Mouse (Mus musculus) left cerebral cortex, adult 8-10 months (tissue): ENCODE results near the gene Map2k3. TPM values are rescaled to one million over a fixed set of nuclear protein-coding genes. Genes with fewer than 3 reads are reported as not detected.
"Not testable (repeated sequence)": the region's sequence is repeated elsewhere in the genome, so short reads cannot be mapped to it uniquely, and the experiment has no call there.

Source experiments
- DNase-seq, 2 experiments: peaks; one replicate each; pipeline ENCODE4 v3.0.0; 2022; ENCODE audit warnings: low spot score in 2 of 2
- total RNA-seq, 4 experiments: library from RNA; stranded (reverse); gene quantifications; 2 replicates each; pipeline ENCODE4 v1.2.4; 2022

Gene Map2k3
- 10 to 100 TPM; 12.0 to 18.7 (median 16.3) TPM for total RNA-seq

- peak; percentile 80 to 94 for DNase-seq
Observed at GRCm38 (mm10) chr11:60931869-60932481, at the start of gene Map2k3. Gene Map2k3, plus strand, starts transcription at chr11:60932033.

- no peak for DNase-seq
Observed at GRCm38 (mm10) chr11:60882386-60882785, 49.4 kb upstream of the Map2k3 start.

- DNase-seq: not testable (repeated sequence)
Observed at GRCm38 (mm10) chr11:60886986-60887385, 44.8 kb upstream of the Map2k3 start.

GRCm38 (mm10) chr11:60889861-60890260, 42.0 kb upstream of the Map2k3 start:
- DNase-seq: no peak

GRCm38 (mm10) chr11:60890286-60890685, 41.5 kb upstream of the Map2k3 start:
- DNase-seq: no peak

- DNase-seq: no peak
Observed at GRCm38 (mm10) chr11:60890744-60891143, 41.1 kb upstream of the Map2k3 start.

- DNase-seq: no peak
Observed at GRCm38 (mm10) chr11:60895915-60896314, 35.9 kb upstream of the Map2k3 start.

GRCm38 (mm10) chr11:60902001-60902400, 29.8 kb upstream of the Map2k3 start:
- DNase-seq: no peak

- no peak for DNase-seq
Observed at GRCm38 (mm10) chr11:60902486-60902885, 29.3 kb upstream of the Map2k3 start.

GRCm38 (mm10) chr11:60903661-60904061, 28.2 kb upstream of the Map2k3 start:
- DNase-seq: no peak

- DNase-seq: no peak
Observed at GRCm38 (mm10) chr11:60905407-60906120, 26.3 kb upstream of the Map2k3 start.

- no peak for DNase-seq
Observed at GRCm38 (mm10) chr11:60906449-60906848, 25.4 kb upstream of the Map2k3 start.

GRCm38 (mm10) chr11:60908073-60908472, 23.8 kb upstream of the Map2k3 start:
- DNase-seq: no peak

GRCm38 (mm10) chr11:60909626-60910025, 22.2 kb upstream of the Map2k3 start:
- DNase-seq: no peak

GRCm38 (mm10) chr11:60912525-60912973, 19.3 kb upstream of the Map2k3 start:
- DNase-seq: no peak

GRCm38 (mm10) chr11:60913301-60914196, 18.3 kb upstream of the Map2k3 start:
- peak; percentile 84 to 88 for DNase-seq

GRCm38 (mm10) chr11:60914491-60914890, 17.3 kb upstream of the Map2k3 start, which contains the start of gene Natd1:
Gene Natd1, minus strand, starts transcription at chr11:60914750.
- no peak for DNase-seq

- no peak for DNase-seq
Observed at GRCm38 (mm10) chr11:60915201-60915600, 16.6 kb upstream of the Map2k3 start.

- no peak for DNase-seq
Observed at GRCm38 (mm10) chr11:60920021-60920420, 11.8 kb upstream of the Map2k3 start.

GRCm38 (mm10) chr11:60922195-60922594, 9.6 kb upstream of the Map2k3 start:
- DNase-seq: no peak

GRCm38 (mm10) chr11:60922964-60923363, 8.9 kb upstream of the Map2k3 start:
- DNase-seq: no peak

GRCm38 (mm10) chr11:60924498-60924897, 7.3 kb upstream of the Map2k3 start:
- no peak for DNase-seq
